Mouse (Mus musculus) E14TG2a.4 (cell line): ENCODE measurements around the gene Kdelr2.
"Not testable (repeated sequence)": the region's sequence is repeated elsewhere in the genome, so short reads cannot be mapped to it uniquely, and the experiment has no call there.

ENCODE experiments used
- CTCF ChIP-seq: conservative IDR thresholded peaks from 2 replicates; pipeline ENCODE4 v1.5.1; 2014; ENCODE audit warnings: low read length
- NANOG ChIP-seq: IDR thresholded peaks from 2 replicates; pipeline ENCODE4 v1.6.1; 2014; ENCODE audit warnings: borderline replicate concordance, low read length, mixed read lengths
- POU5F1 ChIP-seq: IDR thresholded peaks from 2 replicates; pipeline ENCODE4 v1.6.1; 2014; ENCODE audit warnings: low read length, borderline replicate concordance

GRCm38 (mm10) chr5:143394966-143395365, 8.7 kb upstream of the Kdelr2 start:
- not testable (repeated sequence) for TF ChIP-seq CTCF, NANOG, POU5F1
